Mouse (Mus musculus): Measurements from ENCODE around the gene Hoxc11. TPM values are rescaled to one million over a fixed set of nuclear protein-coding genes. Genes with fewer than 3 reads are reported as not detected.

The Hoxc11 gene
- total and polyA plus RNA-seq, 3 experiments = not detected

DNA sequence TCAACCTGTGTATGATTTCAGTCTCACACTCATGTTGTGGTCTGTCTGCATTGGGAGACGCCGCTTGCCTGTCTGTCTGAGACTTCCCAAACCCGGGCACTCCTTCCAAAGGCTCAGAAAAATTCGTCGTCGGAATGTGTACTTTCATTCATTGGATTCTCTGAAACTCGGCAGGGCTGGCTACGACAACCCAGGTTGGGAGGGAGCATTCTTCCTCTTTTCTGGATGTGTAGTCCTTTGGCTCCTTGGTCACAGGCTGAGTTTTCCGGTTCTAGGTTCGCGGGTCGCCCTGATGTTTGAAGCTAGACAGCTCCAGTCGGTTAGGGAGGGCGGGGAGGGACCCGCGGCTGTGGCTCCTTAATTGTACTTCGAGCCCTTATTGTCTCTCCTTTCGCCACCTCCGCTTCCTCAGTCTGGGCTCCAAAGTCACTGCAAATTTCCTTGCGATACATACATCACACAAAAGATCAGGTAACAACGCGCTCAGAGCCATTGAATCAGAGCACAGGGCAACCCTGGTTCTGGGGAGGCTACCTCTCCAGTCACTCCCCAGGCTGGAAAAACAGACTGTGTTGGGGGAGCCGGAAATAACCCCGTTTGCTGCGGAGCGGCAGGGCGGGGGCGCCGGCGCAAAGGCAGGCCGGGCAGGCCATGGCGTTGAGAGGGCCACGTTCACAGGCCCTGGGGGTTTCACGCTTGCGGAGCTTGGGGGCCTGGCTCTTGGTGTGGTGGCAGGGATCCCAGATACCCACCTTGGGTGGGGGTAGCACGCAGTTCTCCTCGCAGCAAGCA lies 22.6 kb downstream of the Hoxc11 start:
- DNase-seq (ENCODE audit: extremely low read depth) = no peak
- no peak overlapping the region for H3K27ac ChIP-seq (ENCODE audit: insufficient read depth, low read depth)
- peaks cover 92% of the 10 kb centered on the region for H3K27me3 ChIP-seq (replicated peaks)
- no peaks in the 10 kb centered on the region for H3K9me3 ChIP-seq (replicated peaks; ENCODE audit: low read length)
- H3K4me3 ChIP-seq (replicated peaks in 1 of 3; ENCODE audit: low read depth in 2 of 3, low read length in 2 of 3, poor library complexity in 1 of 3) = no peak overlapping the region
- no peak overlapping the region for H3K9ac ChIP-seq (ENCODE audit: insufficient read depth, low read depth)
- no peak for TF ChIP-seq RAD21 (IDR thresholded peaks at IDR 0.05; ENCODE audit: low read depth, low read length)
- no peak for TF ChIP-seq JUND (conservative IDR thresholded peaks at IDR 0.05; ENCODE audit: low read depth, low read length)
- no peak for TF ChIP-seq ZC3H11A (IDR thresholded peaks at IDR 0.05; ENCODE audit: low read depth, low read length)
- no peak for TF ChIP-seq TCF12 (IDR thresholded peaks at IDR 0.05; ENCODE audit: low read depth, low read length)
- no peak for TF ChIP-seq MYC (IDR thresholded peaks at IDR 0.05; ENCODE audit: low read depth, low read length)
- TF ChIP-seq PAX5 (IDR thresholded peaks at IDR 0.05; ENCODE audit: low read length) = no peak
- no peak for TF ChIP-seq EP300 (IDR thresholded peaks at IDR 0.05; ENCODE audit: low read length)
- TF ChIP-seq E2F4 (IDR thresholded peaks at IDR 0.05; ENCODE audit: insufficient replicate concordance, low read depth, low read length) = no peak
- no peak for TF ChIP-seq MEF2A (IDR thresholded peaks at IDR 0.05; ENCODE audit: borderline replicate concordance, low read depth, low read length)
- TF ChIP-seq RCOR1 (conservative IDR thresholded peaks at IDR 0.05; ENCODE audit: low read depth, low read length) = no peak
- no peak for TF ChIP-seq CTCF (conservative IDR thresholded peaks at IDR 0.05 in 1 of 2, IDR thresholded peaks at IDR 0.05 in 1 of 2; ENCODE audit: low read depth in 2 of 2, low read length in 2 of 2)
- TF ChIP-seq HCFC1 (IDR thresholded peaks at IDR 0.05; ENCODE audit: low read depth, low read length) = no peak
- no peak for TF ChIP-seq MAFK (IDR thresholded peaks at IDR 0.05; ENCODE audit: insufficient replicate concordance, low read length)
- peaks cover 2 to 20% of the 10 kb centered on the region in 2 experiments; a peak in 2 of 4 replicates for H3K4me1 ChIP-seq (ENCODE audit: control insufficient read depth in 1 of 2, insufficient read depth in 2 of 2)
- no peaks in the 10 kb centered on the region for H3K79me2 ChIP-seq (replicated peaks; ENCODE audit: control insufficient read depth, extremely low read depth, insufficient read depth, poor library complexity, severe bottlenecking)
- in situ Hi-C loops (cut with MboI; ENCODE audit: low pct_ligation_motif_present, low pct_unique_long_range_greater_than_20kb, low sequenced_read_pairs) = no loop called here
- no peak overlapping the region for H3K4me2 ChIP-seq (ENCODE audit: insufficient read depth, low read depth, poor library complexity, severe bottlenecking)
- H3K36me3 ChIP-seq (replicated peaks in 1 of 2; ENCODE audit: control insufficient read depth in 1 of 2, insufficient read depth in 1 of 2, low read length in 1 of 2) = no peaks in the 10 kb centered on the region
- dilution Hi-C loops (cut with MboI; ENCODE audit: extremely low pct_ligation_motif_present, extremely low pct_unique_long_range_greater_than_20kb, low sequenced_read_pairs) = no loop called here

DNA sequence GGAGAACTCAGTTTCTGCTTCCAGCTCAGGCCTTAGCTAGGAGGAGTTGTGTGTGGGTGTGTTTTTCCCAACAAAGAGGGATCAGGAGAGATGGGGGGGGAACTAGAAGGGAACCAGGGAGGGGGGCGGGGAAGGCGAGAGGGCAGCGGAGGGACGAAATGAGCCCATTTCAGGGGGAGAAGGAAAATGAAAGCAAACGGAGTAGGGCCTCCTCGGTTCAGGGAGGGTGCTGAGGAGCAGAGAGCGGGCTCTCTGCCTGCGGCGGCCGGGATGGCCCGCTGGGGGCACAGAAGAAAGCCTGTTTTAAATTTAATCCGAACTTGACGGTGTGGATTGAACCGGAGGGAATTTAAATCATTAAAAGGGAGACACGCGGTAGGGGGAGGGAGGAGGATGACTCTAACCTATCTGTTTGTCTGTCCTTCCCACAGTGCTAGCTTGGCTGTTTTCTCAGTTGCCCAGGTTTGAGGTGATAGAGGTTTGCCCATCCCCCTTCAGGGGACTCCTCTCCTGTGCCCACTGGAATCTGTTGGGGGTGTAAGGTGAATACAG lies 23.3 kb downstream of the Hoxc11 start:
- Histone ChIP-seq H3K27me3 (replicated peaks) (peaks cover 92% of the 10 kb centered on the region), H3K9me3 (replicated peaks; ENCODE audit: low read length) (no peaks in the 10 kb centered on the region), H3K4me2 (ENCODE audit: insufficient read depth, low read depth, poor library complexity, severe bottlenecking) (no peak overlapping the region), H3K36me3 (replicated peaks in 1 of 2; ENCODE audit: control insufficient read depth in 1 of 2, insufficient read depth in 1 of 2, low read length in 1 of 2) (no peaks in the 10 kb centered on the region), H3K4me1 (ENCODE audit: control insufficient read depth in 1 of 2, insufficient read depth in 2 of 2) (peaks cover 2 to 20% of the 10 kb centered on the region in 2 experiments; a peak in 2 of 4 replicates), H3K4me3 (replicated peaks in 1 of 3; ENCODE audit: low read depth in 2 of 3, low read length in 2 of 3, poor library complexity in 1 of 3) (no peak overlapping the region), H3K27ac (ENCODE audit: insufficient read depth, low read depth) (no peak overlapping the region), H3K79me2 (replicated peaks; ENCODE audit: control insufficient read depth, extremely low read depth, insufficient read depth, poor library complexity, severe bottlenecking) (no peaks in the 10 kb centered on the region), H3K9ac (ENCODE audit: insufficient read depth, low read depth) (no peak overlapping the region)
- dilution Hi-C loops (cut with MboI; ENCODE audit: extremely low pct_ligation_motif_present, extremely low pct_unique_long_range_greater_than_20kb, low sequenced_read_pairs) (no loop called here), in situ Hi-C loops (cut with MboI; ENCODE audit: low pct_ligation_motif_present, low pct_unique_long_range_greater_than_20kb, low sequenced_read_pairs) (no loop called here)
- TF ChIP-seq MEF2A (IDR thresholded peaks at IDR 0.05; ENCODE audit: borderline replicate concordance, low read depth, low read length) (no peak), ZMIZ1 (IDR thresholded peaks at IDR 0.05; ENCODE audit: low read depth, low read length) (no peak), BHLHE40 (IDR thresholded peaks at IDR 0.05; ENCODE audit: low read depth, low read length) (no peak), POLR2AphosphoS2 (IDR thresholded peaks at IDR 0.05; ENCODE audit: low read depth, low read length) (no peak), NELFE (IDR thresholded peaks at IDR 0.05; ENCODE audit: low read depth, low read length) (no peak), KAT2A (IDR thresholded peaks at IDR 0.05; ENCODE audit: insufficient replicate concordance, low read length) (no peak), NRF1 (IDR thresholded peaks at IDR 0.05; ENCODE audit: low read depth, low read length) (no peak), EP300 (IDR thresholded peaks at IDR 0.05; ENCODE audit: low read length) (no peak), POLR2A (IDR thresholded peaks at IDR 0.05; ENCODE audit: low read depth, low read length) (no peak), USF2 (conservative IDR thresholded peaks at IDR 0.05; ENCODE audit: low read depth, low read length) (no peak), CHD1 (IDR thresholded peaks at IDR 0.05; ENCODE audit: low read depth, low read length) (no peak), ELF1 (IDR thresholded peaks at IDR 0.05; ENCODE audit: low read depth, low read length) (no peak), RCOR1 (conservative IDR thresholded peaks at IDR 0.05; ENCODE audit: low read depth, low read length) (no peak), JUN (IDR thresholded peaks at IDR 0.05; ENCODE audit: insufficient read depth, low read depth, low read length) (no peak), TBP (conservative IDR thresholded peaks at IDR 0.05; ENCODE audit: low read depth, low read length) (no peak), SMC3 (IDR thresholded peaks at IDR 0.05; ENCODE audit: low read depth, low read length) (no peak), UBTF (IDR thresholded peaks at IDR 0.05; ENCODE audit: low read depth, low read length) (no peak), MAFK (IDR thresholded peaks at IDR 0.05; ENCODE audit: insufficient replicate concordance, low read length) (no peak)
- no peak for DNase-seq (ENCODE audit: extremely low read depth)
